ENCODE assay signal across 20 mouse cellular contexts in genomic region chr11:88382449-88382848, GRCm38 (mm10).
DNase-seq lines count a peak whose midpoint lies in the region; ATAC-seq and TF ChIP-seq lines count a peak whose summit lies in the region.
"Had no signal": no experiment of that assay in that cellular context is flagged by ENCODE, and none has a peak within 500 bp of the region (broad histone marks: within the 10 kb centered on the region; RNA-seq: fewer than 3 reads in every experiment).

No protein-coding gene starts in this region.

- TF ChIP-seq CTCF in midbrain, postnatal 0 days (IDR thresholded peaks at IDR 0.05) = no peak

- H3K27me3 ChIP-seq in heart, embryonic 12.5 days (replicated peaks) = no peaks in the 10 kb centered on the region
- no peaks in the 10 kb centered on the region for H3K27me3 ChIP-seq in hindbrain, embryonic 15.5 days
- no peaks in the 10 kb centered on the region for H3K27me3 ChIP-seq in hindbrain, embryonic 11.5 days (ENCODE audit: control insufficient read depth, insufficient read depth, low read length)
- H3K27me3 ChIP-seq in midbrain, embryonic 13.5 days = no peaks in the 10 kb centered on the region
- H3K27me3 ChIP-seq in midbrain, postnatal 0 days (ENCODE audit: insufficient read depth, low read length) = no peaks in the 10 kb centered on the region
- H3K27me3 ChIP-seq in midbrain, embryonic 15.5 days (replicated peaks) = no peaks in the 10 kb centered on the region
- H3K27me3 ChIP-seq: CH12.LX, Patski had no signal

- no peak for DNase-seq in heart, adult 18-20 months
- DNase-seq in hindbrain, embryonic 11.5 days (ENCODE audit: low spot score) = no peak
- no peak for DNase-seq in midbrain, postnatal 0 days (ENCODE audit: low spot score)
- DNase-seq: adrenal gland, adult 2 months; B cell, adult 2 months; cerebellum, adult 11-12 months; cerebellum, postnatal 10 days; gastrocnemius, postnatal 36 days; kidney, adult 2 months; layer of hippocampus, postnatal 36 days; lung, postnatal 10 days had no signal

- 57% methylated on average over 9 of the region's 9 CpGs for WGBS in heart, embryonic 12.5 days
- WGBS in hindbrain, embryonic 15.5 days = 75% methylated on average over 9 of the region's 9 CpGs
- WGBS in hindbrain, embryonic 11.5 days = 92% methylated on average over 9 of the region's 9 CpGs
- 83% methylated on average over 9 of the region's 9 CpGs for WGBS in midbrain, embryonic 13.5 days
- 73% methylated on average over 9 of the region's 9 CpGs for WGBS in midbrain, postnatal 0 days
- 70% methylated on average over 9 of the region's 9 CpGs for WGBS in midbrain, embryonic 15.5 days

- no peak overlapping the region for H3K9ac ChIP-seq in heart, embryonic 12.5 days
- no peak overlapping the region for H3K9ac ChIP-seq in hindbrain, embryonic 15.5 days
- no peak overlapping the region for H3K9ac ChIP-seq in hindbrain, embryonic 11.5 days (ENCODE audit: low read depth, low read length)
- no peak overlapping the region for H3K9ac ChIP-seq in midbrain, embryonic 13.5 days (replicated peaks)
- no peak overlapping the region for H3K9ac ChIP-seq in midbrain, postnatal 0 days (replicated peaks; ENCODE audit: low read length, poor library complexity, severe bottlenecking)
- no peak overlapping the region for H3K9ac ChIP-seq in midbrain, embryonic 15.5 days

- H3K4me2 ChIP-seq in heart, embryonic 12.5 days = no peak overlapping the region
- no peak overlapping the region for H3K4me2 ChIP-seq in hindbrain, embryonic 15.5 days
- no peak overlapping the region for H3K4me2 ChIP-seq in hindbrain, embryonic 11.5 days (replicated peaks; ENCODE audit: low read depth, low read length)
- no peak overlapping the region for H3K4me2 ChIP-seq in midbrain, embryonic 13.5 days (replicated peaks)
- H3K4me2 ChIP-seq in midbrain, postnatal 0 days (ENCODE audit: low read depth, low read length, poor library complexity, severe bottlenecking) = no peak overlapping the region
- H3K4me2 ChIP-seq in midbrain, embryonic 15.5 days = no peak overlapping the region

- peak overlapping the region; percentile 25 for H3K27ac ChIP-seq in heart, embryonic 12.5 days (ENCODE audit: poor library complexity, severe bottlenecking)
- H3K27ac ChIP-seq in hindbrain, embryonic 15.5 days (replicated peaks) = 0 out of 2 replicates have a peak overlapping the region, but pooled peaks have one; percentile 45
- no peak overlapping the region for H3K27ac ChIP-seq in hindbrain, embryonic 11.5 days (ENCODE audit: low read depth, low read length)
- H3K27ac ChIP-seq in midbrain, embryonic 13.5 days = peak overlapping the region; percentile 65
- no peak overlapping the region for H3K27ac ChIP-seq in midbrain, postnatal 0 days (ENCODE audit: low read depth, low read length)
- peak overlapping the region; percentile 53; the same call in 1 of the 2 replicates for H3K27ac ChIP-seq in midbrain, embryonic 15.5 days
- H3K27ac ChIP-seq: embryonic facial prominence, embryonic 10.5 days; kidney, postnatal 0 days had no signal

- ATAC-seq in heart, embryonic 12.5 days (ENCODE audit: insufficient number of reproducible peaks, low FRiP score) = no peak
- ATAC-seq in hindbrain, embryonic 15.5 days (ENCODE audit: low FRiP score, low read depth) = no peak
- no peak for ATAC-seq in hindbrain, embryonic 11.5 days (ENCODE audit: low FRiP score)
- ATAC-seq in midbrain, embryonic 13.5 days = no peak
- ATAC-seq in midbrain, postnatal 0 days (ENCODE audit: low FRiP score) = no peak
- ATAC-seq in midbrain, embryonic 15.5 days (replicated peaks) = no peak
- ATAC-seq: Patski had no signal

- no peak overlapping the region for H3K4me3 ChIP-seq in heart, embryonic 12.5 days
- no peak overlapping the region for H3K4me3 ChIP-seq in hindbrain, embryonic 15.5 days
- no peak overlapping the region for H3K4me3 ChIP-seq in hindbrain, embryonic 11.5 days (ENCODE audit: low read depth, low read length)
- no peak overlapping the region for H3K4me3 ChIP-seq in midbrain, embryonic 13.5 days (replicated peaks)
- H3K4me3 ChIP-seq in midbrain, postnatal 0 days (ENCODE audit: low read depth, low read length) = no peak overlapping the region
- H3K4me3 ChIP-seq in midbrain, embryonic 15.5 days = no peak overlapping the region
- H3K4me3 ChIP-seq: embryonic facial prominence, embryonic 10.5 days had no signal

- no peaks in the 10 kb centered on the region for H3K9me3 ChIP-seq in heart, embryonic 12.5 days (replicated peaks)
- no peaks in the 10 kb centered on the region for H3K9me3 ChIP-seq in hindbrain, embryonic 15.5 days
- H3K9me3 ChIP-seq in hindbrain, embryonic 11.5 days (ENCODE audit: control insufficient read depth, low read length) = no peaks in the 10 kb centered on the region
- no peaks in the 10 kb centered on the region for H3K9me3 ChIP-seq in midbrain, embryonic 13.5 days
- no peaks in the 10 kb centered on the region for H3K9me3 ChIP-seq in midbrain, postnatal 0 days (ENCODE audit: low read length)
- H3K9me3 ChIP-seq in midbrain, embryonic 15.5 days = no peaks in the 10 kb centered on the region
- H3K9me3 ChIP-seq: embryonic facial prominence, embryonic 10.5 days; G1E had no signal

- peaks cover 69% of the 10 kb centered on the region for H3K4me1 ChIP-seq in heart, embryonic 12.5 days (replicated peaks)
- H3K4me1 ChIP-seq in hindbrain, embryonic 15.5 days (replicated peaks) = peaks cover 43% of the 10 kb centered on the region
- peaks cover 6% of the 10 kb centered on the region; the same call in 1 of the 2 replicates for H3K4me1 ChIP-seq in hindbrain, embryonic 11.5 days (replicated peaks; ENCODE audit: control insufficient read depth, insufficient read depth, low read length)
- H3K4me1 ChIP-seq in midbrain, embryonic 13.5 days (replicated peaks) = peaks cover 58% of the 10 kb centered on the region
- H3K4me1 ChIP-seq in midbrain, postnatal 0 days (ENCODE audit: insufficient read depth, low read length) = peaks cover 9% of the 10 kb centered on the region; the same call in 1 of the 2 replicates
- peaks cover 48% of the 10 kb centered on the region for H3K4me1 ChIP-seq in midbrain, embryonic 15.5 days

- H3K36me3 ChIP-seq in heart, embryonic 12.5 days = peaks cover 20% of the 10 kb centered on the region
- 0 out of 2 replicates have a peak, but pooled peaks cover 4% of the 10 kb centered on the region for H3K36me3 ChIP-seq in hindbrain, embryonic 15.5 days
- H3K36me3 ChIP-seq in hindbrain, embryonic 11.5 days (ENCODE audit: control insufficient read depth, insufficient read depth, low read length) = no peaks in the 10 kb centered on the region
- H3K36me3 ChIP-seq in midbrain, embryonic 13.5 days = peaks cover 35% of the 10 kb centered on the region
- H3K36me3 ChIP-seq in midbrain, postnatal 0 days (ENCODE audit: insufficient read depth, low read length) = 0 out of 2 replicates have a peak, but pooled peaks cover 3% of the 10 kb centered on the region
- no peaks in the 10 kb centered on the region for H3K36me3 ChIP-seq in midbrain, embryonic 15.5 days (replicated peaks)

Comparison
In these comparisons a context has a peak if more than half of its experiments do, and no peak if none do; other contexts are left out.
1. H3K27ac ChIP-seq: peak in heart, embryonic 12.5 days (single experiment), hindbrain, embryonic 15.5 days (single experiment), midbrain, embryonic 13.5 days (single experiment) and midbrain, embryonic 15.5 days (single experiment); none in hindbrain, embryonic 11.5 days (single experiment) and midbrain, postnatal 0 days (single experiment).